Mouse (Mus musculus) spleen, adult 18-20 months (tissue): ENCODE measurements around the gene Capns2.

ENCODE experiments used
- DNase-seq, 2 experiments: peaks; one replicate each; pipeline ENCODE4 v3.0.0; 2022; ENCODE audit warnings: mixed read lengths in 2 of 2

Capns2 gene

DNA sequence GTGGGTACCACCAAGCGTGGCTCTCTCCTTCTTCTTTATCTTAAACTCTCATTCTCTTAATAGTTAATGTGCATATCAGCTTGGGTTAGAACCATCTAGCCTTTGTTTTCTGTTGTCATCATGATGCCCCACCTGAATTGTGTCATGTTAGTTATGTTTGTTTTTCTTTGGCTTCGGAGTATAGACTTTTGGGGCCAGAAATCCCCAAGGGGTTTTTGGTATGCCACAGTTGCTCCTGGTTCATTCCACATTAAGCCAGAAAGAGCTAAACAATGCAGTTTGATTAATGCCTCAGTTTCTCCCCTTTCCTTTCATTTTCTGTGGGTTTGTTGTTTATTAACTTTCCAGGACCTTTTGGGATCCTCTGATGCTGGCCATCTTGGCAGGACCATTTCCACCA lies 7.2 kb downstream of the Capns2 start:
- DNase-seq, result no peak

DNA sequence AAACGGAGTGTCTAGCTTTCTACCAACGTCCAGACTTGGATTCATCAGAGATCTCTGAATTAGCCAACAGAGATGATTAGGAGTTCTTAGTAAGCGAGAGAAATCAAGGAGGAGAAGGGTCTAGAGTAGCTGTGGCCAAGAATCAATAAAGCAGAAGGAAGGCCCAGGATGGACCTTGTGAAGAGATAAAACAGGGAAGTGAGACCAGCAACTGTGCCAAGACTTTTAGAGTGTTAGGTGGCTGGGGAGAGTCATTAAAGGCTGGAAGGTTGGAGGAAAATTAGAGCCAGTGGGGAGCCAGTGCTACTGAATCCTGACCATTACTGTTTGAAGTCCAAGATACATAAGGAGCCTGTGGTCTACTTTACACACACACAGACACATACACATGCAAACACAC lies 10.3 kb downstream of the Capns2 start:
- no peak for DNase-seq

DNA sequence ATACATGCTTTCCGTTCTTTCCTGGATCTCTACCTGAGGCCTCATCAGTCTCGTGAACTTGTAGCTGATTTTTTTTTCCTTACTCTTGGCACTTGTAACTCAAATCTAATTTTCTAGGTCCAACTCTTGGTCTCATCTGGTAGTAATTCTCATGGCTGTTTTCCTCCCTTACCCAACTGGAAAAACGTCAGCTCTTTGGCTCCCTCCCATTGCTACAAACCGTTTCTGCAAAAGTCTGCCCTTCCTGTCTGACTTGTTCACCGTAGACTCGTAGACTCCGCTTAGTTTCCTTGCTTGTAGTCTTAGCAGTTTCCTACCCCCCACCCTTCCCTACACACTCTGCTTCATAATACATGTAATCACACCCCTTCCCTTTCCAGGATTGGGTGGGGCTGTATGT lies 12.2 kb downstream of the Capns2 start:
- DNase-seq, result no peak

DNA sequence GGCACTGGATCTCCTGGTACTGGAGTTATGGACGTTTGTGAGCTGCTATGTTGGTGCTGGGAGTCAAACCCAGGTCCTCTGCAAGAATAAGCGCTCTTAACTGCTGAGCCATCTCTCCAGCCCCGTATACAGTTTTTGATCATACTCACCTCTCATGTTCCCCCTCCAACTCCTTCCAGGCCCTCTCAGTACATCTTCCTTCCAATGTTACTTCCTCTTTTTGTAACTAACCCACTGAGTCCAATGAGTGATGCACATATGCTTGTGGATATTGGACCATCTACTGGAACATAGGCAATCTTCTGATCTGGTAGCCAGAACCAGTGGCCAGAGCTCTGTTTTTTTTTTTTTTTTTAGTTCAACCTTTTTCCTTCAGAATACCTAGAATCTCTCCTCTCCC lies 14.9 kb downstream of the Capns2 start:
- DNase-seq, result no peak

DNA sequence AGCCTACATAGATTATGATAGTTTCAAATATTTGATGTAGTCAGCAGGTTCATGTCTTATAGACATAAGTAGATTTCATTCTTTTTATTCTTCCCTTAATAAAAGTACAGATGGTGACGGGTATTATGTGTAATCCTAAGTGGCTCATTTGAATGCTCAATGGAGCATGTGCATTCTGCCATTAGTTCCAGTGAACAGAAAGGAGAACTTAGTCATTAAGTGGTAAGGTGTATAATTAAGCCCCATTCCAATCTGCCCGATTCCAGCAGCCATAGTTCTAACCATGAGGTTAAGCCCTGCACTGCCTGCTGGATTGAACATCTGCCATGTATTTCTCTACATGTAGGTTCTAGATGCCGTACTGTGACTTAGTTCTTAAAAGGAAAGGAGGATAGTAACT lies 20.6 kb downstream of the Capns2 start:
- DNase-seq, result no peak

DNA sequence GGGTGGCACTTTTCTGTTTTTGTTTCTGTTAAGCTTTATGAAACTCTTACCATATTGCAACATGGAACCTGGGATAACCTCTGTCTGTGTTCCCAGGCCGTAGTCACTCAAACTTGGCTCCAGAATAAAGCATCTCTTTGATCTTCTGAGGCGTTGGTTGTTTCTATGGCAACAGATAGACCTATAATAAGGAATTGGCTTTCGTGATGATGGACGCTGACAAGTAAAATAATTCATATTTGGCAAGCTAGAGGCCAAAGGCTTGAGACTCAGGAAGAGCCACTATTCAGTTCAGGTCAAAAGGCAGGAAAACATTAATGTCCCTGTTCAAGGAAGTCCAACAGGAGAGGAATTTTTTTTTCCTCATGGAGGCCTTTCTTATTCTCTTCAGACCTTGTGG lies 27.8 kb downstream of the Capns2 start:
- DNase-seq, result no peak

DNA sequence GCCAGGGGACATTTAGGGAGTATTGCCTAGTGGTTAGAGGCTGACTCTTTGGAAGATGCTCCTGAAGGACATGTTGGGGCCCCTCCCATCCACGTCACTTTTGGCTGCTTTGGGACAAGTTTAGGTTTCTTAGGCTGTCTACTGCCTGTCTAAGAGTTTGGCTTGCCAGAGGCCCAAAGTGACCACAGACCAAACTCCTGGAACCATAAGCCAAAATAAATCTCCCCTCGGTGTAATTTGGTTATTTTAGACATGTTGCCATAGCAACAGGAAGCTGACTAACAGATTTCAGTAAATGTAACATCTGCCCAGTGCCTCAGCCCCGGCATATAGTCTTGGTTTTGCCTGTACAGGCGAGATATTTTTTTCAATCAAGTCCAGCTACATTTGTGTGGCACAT lies 36.8 kb downstream of the Capns2 start:
- DNase-seq, result no peak

DNA sequence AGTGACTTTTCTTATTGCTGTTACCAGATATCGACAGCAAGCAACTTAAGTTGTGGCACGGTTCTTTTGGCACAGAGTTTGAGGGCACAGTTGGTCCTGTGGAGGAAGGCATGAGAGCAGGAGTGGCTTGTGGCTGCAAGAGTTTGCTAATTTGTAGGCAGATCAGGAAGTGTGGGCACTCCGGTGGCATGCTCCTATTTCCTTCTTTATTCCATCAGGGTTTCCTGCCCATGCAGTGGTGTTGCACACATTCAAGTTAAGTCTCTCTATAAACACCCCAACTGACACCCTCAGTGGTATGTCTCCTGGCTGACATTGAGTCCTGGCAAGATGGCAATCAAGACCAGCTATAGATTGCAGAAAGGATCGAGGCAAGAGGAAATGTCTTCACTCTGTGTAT lies 47.9 kb downstream of the Capns2 start:
- DNase-seq, result no peak

DNA sequence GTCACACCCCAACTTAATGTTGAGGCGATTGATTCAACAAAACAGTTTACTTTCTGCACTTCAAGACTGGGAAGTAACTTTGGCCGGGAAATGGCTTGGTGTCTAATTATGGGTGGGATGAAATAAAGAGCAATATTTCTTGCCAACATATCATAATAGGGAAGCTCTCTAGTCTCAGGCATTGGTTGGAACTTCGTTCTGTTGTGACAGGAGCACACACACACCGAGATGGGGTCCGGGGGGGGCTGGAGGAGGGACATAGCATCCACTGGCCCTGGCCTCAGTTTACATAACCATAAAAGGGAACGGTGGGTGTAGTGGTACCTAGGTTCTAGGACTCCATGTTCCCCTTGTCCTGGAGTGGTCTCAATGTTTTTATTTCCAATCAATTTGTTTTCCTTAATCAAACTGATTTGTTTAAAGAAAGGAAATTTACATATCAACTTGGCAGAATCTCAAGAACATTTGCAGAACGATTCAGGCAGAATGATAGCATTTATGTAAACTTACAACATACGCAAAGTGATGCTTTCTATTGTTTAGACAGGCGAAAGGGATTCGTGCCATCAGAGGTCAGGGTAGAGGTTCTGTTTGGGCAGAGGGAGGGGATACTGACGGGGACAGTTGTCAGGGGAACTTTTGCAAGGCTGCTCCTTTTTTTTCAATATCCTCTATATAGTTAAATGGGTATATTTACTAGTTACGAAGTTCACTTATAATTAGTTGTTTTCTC lies 49.6 kb downstream of the Capns2 start:
- no peak for DNase-seq
